Mouse (Mus musculus): Measurements from ENCODE around the gene Tmem125.

DNA sequence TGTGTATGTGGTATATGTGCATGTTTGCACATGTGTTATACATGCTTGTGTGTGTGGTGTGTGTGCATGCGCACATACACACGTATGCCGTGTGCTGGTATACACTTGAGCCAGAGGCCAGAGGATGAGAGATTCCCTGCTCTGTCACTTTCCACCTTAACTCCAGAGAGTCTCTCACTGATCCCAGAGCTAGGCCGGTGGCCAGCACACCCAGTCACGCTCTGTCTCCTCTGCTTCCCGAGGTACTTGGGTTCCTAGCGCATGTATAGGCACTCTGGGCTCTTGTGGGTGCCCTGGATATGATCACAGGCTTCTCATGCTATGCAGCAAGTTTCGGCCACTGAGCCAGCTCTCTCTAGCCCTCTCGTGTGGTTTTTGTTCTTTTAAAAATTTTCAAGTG, 43.1 kb downstream of the Tmem125 start:
- TF ChIP-seq CTCF (IDR thresholded peaks at IDR 0.05; ENCODE audit: control insufficient read depth, insufficient read depth, low read length): no peak
- TF ChIP-seq POLR2A (IDR thresholded peaks at IDR 0.05; ENCODE audit: borderline replicate concordance, control insufficient read depth, low read depth, low read length): no peak
